Mouse (Mus musculus) myocyte (in vitro differentiated cells): ENCODE results near the gene A530016L24Rik.

Source experiments
- E2F4 ChIP-seq: IDR thresholded peaks from one replicate; pipeline ENCODE4 v1.6.1; 2011; ENCODE audit warnings: mild to moderate bottlenecking, control low read depth, moderate library complexity; ENCODE audit not compliant: insufficient read depth
- MYOG ChIP-seq, 3 experiments: IDR thresholded peaks; one replicate each; pipeline ENCODE4 v1.6.1; 2011; ENCODE audit warnings: control low read depth in 2 of 3, low read depth in 2 of 3, mild to moderate bottlenecking in 2 of 3; ENCODE audit not compliant: insufficient read length in 2 of 3, control insufficient read depth in 1 of 3, insufficient read depth in 1 of 3
- POLR2A ChIP-seq: IDR thresholded peaks from one replicate; pipeline ENCODE4 v1.6.1; 2011; ENCODE audit warnings: low read depth, mild to moderate bottlenecking, control low read depth, moderate library complexity; ENCODE audit not compliant: insufficient read length

DNA sequence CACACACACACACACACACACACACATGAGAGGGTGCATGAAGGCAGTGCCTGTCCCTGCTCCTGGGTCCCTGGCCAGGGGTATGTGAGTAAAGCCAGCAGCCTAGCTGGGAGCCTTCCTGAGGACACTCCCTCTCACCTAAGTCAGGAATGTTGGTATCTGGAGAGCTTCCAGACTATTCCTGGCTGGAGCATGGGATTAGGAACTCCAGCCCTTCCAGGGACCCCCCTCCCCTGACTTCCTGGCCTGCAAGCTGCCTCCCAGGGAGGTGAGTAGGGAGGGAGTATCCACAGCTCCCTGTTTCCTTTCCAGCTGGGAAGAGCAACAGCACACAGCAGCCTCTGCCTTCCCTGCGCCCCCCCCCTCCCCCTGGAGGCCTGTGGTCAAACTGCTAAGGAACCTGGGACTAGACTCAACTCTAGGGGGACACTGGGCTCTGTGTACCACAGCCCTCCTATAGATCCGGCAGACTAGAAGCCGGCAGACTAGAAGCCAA is 1.2 kb downstream of the A530016L24Rik start:
- TF ChIP-seq POLR2A (no peak), E2F4 (no peak), MYOG (IDR thresholded peaks at IDR 0.05; ENCODE audit: control insufficient read depth in 1 of 3, insufficient read depth in 1 of 3, insufficient read length in 2 of 3, low read depth in 2 of 3) (no peak)
